ENCODE assay signal across 12 mouse cellular contexts in the genomic region with DNA sequence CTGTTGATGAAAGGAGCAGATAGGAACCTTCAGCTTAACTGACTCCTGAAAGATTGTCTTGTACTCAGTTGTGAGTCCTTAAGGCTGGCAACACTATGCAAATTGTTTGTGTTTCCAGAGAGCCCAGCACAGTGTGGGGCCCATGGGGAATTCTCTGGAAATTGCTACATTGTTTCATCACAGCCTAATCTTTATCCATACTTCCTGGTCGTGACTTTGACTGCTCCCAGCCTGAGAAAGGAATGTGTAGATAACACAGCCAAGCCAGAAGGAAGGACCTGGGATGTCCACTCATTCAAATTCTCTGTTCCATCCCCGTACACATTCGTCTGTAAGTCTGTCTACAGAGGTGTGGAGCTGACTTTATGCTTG.
DNase-seq lines count a peak whose midpoint lies in the region; ATAC-seq and TF ChIP-seq lines count a peak whose summit lies in the region.
"Had no signal": no experiment of that assay in that cellular context is flagged by ENCODE, and none has a peak within 500 bp of the region (broad histone marks: within the 10 kb centered on the region; RNA-seq: fewer than 3 reads in every experiment).

No protein-coding gene starts in this region.

- no peak overlapping the region for H3K27ac ChIP-seq in heart, adult 2 months
- no peak overlapping the region for H3K27ac ChIP-seq in neural tube, embryonic 12.5 days
- H3K27ac ChIP-seq in neural tube, embryonic 15.5 days (replicated peaks), result no peak overlapping the region
- H3K27ac ChIP-seq in midbrain, embryonic 16.5 days (ENCODE audit: low read length), result peak overlapping the region; percentile 60

- H3K4me1 ChIP-seq in heart, adult 2 months (ENCODE audit: control insufficient read depth, insufficient read depth, low read length), result no peaks in the 10 kb centered on the region
- peaks cover 18% of the 10 kb centered on the region for H3K4me1 ChIP-seq in neural tube, embryonic 12.5 days
- H3K4me1 ChIP-seq in neural tube, embryonic 15.5 days, result peaks cover 15% of the 10 kb centered on the region
- peaks cover 19% of the 10 kb centered on the region for H3K4me1 ChIP-seq in midbrain, embryonic 16.5 days (ENCODE audit: control insufficient read depth, insufficient read depth, low read length)

- H3K9me3 ChIP-seq in neural tube, embryonic 12.5 days, result no peaks in the 10 kb centered on the region
- H3K9me3 ChIP-seq in neural tube, embryonic 15.5 days (replicated peaks), result no peaks in the 10 kb centered on the region
- H3K9me3 ChIP-seq in midbrain, embryonic 16.5 days (replicated peaks; ENCODE audit: control insufficient read depth, low read length, poor library complexity, severe bottlenecking), result no peaks in the 10 kb centered on the region

- peak; percentile 11; the same call in 1 of the 2 replicates for ATAC-seq in neural tube, embryonic 12.5 days (ENCODE audit: low FRiP score, low read depth)
- no peak for ATAC-seq in neural tube, embryonic 15.5 days (ENCODE audit: low FRiP score)
- no peak for ATAC-seq in midbrain, embryonic 16.5 days
- ATAC-seq: Patski had no signal

- no peaks in the 10 kb centered on the region for H3K79me2 ChIP-seq in heart, adult 2 months (replicated peaks; ENCODE audit: control insufficient read depth, insufficient read depth, low read length)

- TF ChIP-seq CTCF in heart, adult 2 months (IDR thresholded peaks at IDR 0.05), result no peak

- H3K4me3 ChIP-seq in heart, adult 2 months, result no peak overlapping the region
- no peak overlapping the region for H3K4me3 ChIP-seq in neural tube, embryonic 12.5 days
- H3K4me3 ChIP-seq in neural tube, embryonic 15.5 days (replicated peaks), result no peak overlapping the region
- no peak overlapping the region for H3K4me3 ChIP-seq in midbrain, embryonic 16.5 days (ENCODE audit: low read depth, low read length)

- TF ChIP-seq POLR2A in heart, adult 2 months (IDR thresholded peaks at IDR 0.05; ENCODE audit: insufficient read depth, low read depth, low read length), result no peak

- no peak overlapping the region for H3K9ac ChIP-seq in heart, adult 2 months (ENCODE audit: low read depth, low read length)
- H3K9ac ChIP-seq in neural tube, embryonic 12.5 days, result no peak overlapping the region
- no peak overlapping the region for H3K9ac ChIP-seq in neural tube, embryonic 15.5 days (replicated peaks)
- H3K9ac ChIP-seq in midbrain, embryonic 16.5 days (ENCODE audit: low read depth, low read length), result no peak overlapping the region

- TF ChIP-seq EP300 in heart, adult 2 months (IDR thresholded peaks at IDR 0.05; ENCODE audit: insufficient read depth, low read depth, low read length), result no peak

- H3K36me3 ChIP-seq in heart, adult 2 months (ENCODE audit: control insufficient read depth, insufficient read depth, low read length), result no peaks in the 10 kb centered on the region
- H3K36me3 ChIP-seq in neural tube, embryonic 12.5 days, result no peaks in the 10 kb centered on the region
- H3K36me3 ChIP-seq in neural tube, embryonic 15.5 days, result no peaks in the 10 kb centered on the region
- no peaks in the 10 kb centered on the region for H3K36me3 ChIP-seq in midbrain, embryonic 16.5 days (ENCODE audit: control insufficient read depth, insufficient read depth, low read length)

- H3K4me2 ChIP-seq in neural tube, embryonic 12.5 days (replicated peaks), result peak overlapping the region; percentile 25
- H3K4me2 ChIP-seq in neural tube, embryonic 15.5 days, result no peak overlapping the region
- no peak overlapping the region for H3K4me2 ChIP-seq in midbrain, embryonic 16.5 days (ENCODE audit: low read length)
- H3K4me2 ChIP-seq: liver, embryonic 11.5 days had no signal

- H3K27me3 ChIP-seq in heart, adult 2 months (ENCODE audit: control insufficient read depth, insufficient read depth, low read length), result no peaks in the 10 kb centered on the region
- 0 out of 2 replicates have a peak, but pooled peaks cover 2% of the 10 kb centered on the region for H3K27me3 ChIP-seq in neural tube, embryonic 12.5 days (replicated peaks)
- H3K27me3 ChIP-seq in neural tube, embryonic 15.5 days (replicated peaks), result 0 out of 2 replicates have a peak, but pooled peaks cover 2% of the 10 kb centered on the region
- no peaks in the 10 kb centered on the region for H3K27me3 ChIP-seq in midbrain, embryonic 16.5 days (ENCODE audit: control insufficient read depth, insufficient read depth, low read depth, low read length)
- H3K27me3 ChIP-seq: Patski had no signal

- peak; percentile 19 for DNase-seq in heart, adult 8-10 months (ENCODE audit: low spot score)
- DNase-seq in heart, adult 2 months, result no peak
- peak; percentile 24 for DNase-seq in heart, postnatal 4 days
- DNase-seq in left cerebral cortex, postnatal 25 days (ENCODE audit: low spot score in 2 of 2), result no peak
- DNase-seq in kidney, postnatal 25 days, result no peak
- DNase-seq: adrenal gland, adult 8-10 months; kidney, adult 2 months had no signal

- intact Hi-C loops in heart, adult 2 months (cut with DNase I), result no loop called here
- intact Hi-C loops in left cerebral cortex, postnatal 25 days (cut with DNase I), result no loop called here

- WGBS in heart, adult 2 months, result 13% methylated on average over 3 of the region's 3 CpGs
- 61% methylated on average over 3 of the region's 3 CpGs for WGBS in neural tube, embryonic 12.5 days
- WGBS in neural tube, embryonic 15.5 days, result 66% methylated on average over 3 of the region's 3 CpGs
- WGBS in midbrain, embryonic 16.5 days, result 45% methylated on average over 3 of the region's 3 CpGs

Comparison
In these comparisons a context has a peak if more than half of its experiments do, and no peak if none do; other contexts are left out.
1. DNase-seq: peak in heart, adult 8-10 months (single experiment) and heart, postnatal 4 days (single experiment); none in heart, adult 2 months (0 of 2), left cerebral cortex, postnatal 25 days (0 of 2) and kidney, postnatal 25 days (0 of 2).